Mouse (Mus musculus): ENCODE results near the gene Krtap6-5. TPM values are rescaled to one million over a fixed set of nuclear protein-coding genes. Genes with fewer than 3 reads are reported as not detected.

The Krtap6-5 gene
- not detected in 2 replicates for polyA plus RNA-seq (2021; fragmentation: Nextera tagmentation)
- long read RNA-seq, experiment 1: 0 reads
- long read RNA-seq, experiment 2: 0 reads

DNA sequence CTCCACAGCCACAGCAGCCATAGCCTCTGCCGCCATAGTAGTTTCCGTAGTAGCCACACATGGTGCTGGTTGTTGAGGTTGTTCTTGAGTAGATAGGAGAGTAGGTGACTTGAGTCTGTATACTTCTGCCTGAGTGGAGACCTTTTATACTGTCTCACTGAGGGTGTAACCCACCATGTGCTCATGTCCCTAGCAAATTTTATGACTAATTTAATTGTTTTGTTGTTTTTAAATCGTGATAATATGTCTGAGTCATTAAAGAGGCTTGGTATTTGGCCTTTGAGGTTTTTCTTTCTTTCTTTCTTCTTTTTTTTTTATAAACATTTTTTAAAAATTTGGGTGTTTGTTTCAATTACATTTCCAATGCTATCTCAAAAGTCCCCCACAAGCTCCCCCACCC lies at the start of gene Krtap6-5:
Gene Krtap6-5 (minus strand): TSS at position 101 of the 400 bp plus-strand sequence.

DNA sequence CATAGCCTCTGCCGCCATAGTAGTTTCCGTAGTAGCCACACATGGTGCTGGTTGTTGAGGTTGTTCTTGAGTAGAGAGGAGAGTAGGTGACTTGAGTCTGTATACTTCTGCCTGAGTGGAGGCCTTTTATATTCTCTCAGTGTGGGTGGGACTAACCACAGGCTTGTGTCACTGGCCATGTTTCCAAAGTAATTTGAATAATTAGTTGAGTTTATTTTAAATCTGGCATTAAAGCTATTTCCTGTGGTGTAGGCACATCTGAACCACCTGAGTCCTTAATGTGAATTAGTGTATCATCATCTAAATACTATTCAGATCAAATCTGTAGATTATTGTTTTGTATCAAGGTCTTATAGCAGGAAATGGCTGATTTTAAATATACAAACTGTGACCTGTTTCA lies 16.2 kb upstream of the Krtap6-5 start, which contains the start of gene 1110025L11Rik:
Gene 1110025L11Rik (minus strand): TSS at position 101 of the 400 bp plus-strand sequence.

DNA sequence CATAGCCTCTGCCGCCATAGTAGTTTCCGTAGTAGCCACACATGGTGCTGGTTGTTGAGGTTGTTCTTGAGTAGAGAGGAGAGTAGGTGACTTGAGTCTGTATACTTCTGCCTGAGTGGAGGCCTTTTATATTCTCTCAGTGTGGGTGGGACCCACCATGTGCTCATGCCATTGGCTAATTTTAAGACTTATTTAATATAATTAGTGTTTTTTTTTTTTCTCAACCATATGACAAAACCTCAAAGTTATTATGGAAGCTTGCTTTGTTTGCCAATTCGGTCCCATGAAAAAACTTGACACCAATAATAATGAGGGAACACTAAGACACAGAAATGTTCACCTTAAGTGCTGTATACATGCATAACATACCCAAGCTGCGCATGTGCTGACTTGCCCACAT lies 6.3 kb downstream of the Krtap6-5 start, which contains the start of gene Gm10228:
Gene Gm10228 (minus strand): TSS at position 101 of the 400 bp plus-strand sequence.

DNA sequence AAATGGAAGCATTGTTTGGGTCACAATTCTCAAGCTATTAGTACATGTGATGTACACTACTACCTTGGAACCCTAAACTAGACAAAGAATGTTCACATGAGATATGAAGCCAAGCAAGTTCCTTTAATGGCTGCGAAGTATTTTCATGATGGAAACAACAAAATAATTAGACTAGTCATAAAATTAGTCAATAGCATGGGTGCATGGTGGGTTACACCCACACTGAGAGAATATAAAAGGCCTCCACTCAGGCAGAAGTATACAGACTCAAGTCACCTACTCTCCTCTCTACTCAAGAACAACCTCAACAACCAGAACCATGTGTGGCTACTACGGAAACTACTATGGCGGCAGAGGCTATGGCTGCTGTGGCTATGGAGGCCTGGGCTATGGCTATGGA lies 16.3 kb downstream of the Krtap6-5 start, which contains the start of gene Krtap6-1:
Gene Krtap6-1 (plus strand): TSS at position 301 of the 400 bp plus-strand sequence.

DNA sequence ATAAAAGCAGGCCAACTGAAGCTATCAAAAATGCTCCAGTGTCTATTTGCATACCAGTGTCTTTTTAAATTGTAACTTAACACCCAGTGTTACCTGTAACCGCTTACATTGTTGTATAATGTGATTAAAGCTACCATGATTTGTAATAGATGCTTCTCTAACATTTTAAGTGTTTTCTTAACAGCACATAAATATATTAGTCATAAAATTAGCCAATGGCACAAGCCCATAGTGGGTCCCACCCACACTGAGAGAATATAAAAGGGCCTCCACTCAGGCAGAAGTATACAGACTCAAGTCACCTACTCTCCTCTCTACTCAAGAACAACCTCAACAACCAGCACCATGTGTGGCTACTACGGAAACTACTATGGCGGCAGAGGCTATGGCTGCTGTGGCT lies 32.7 kb downstream of the Krtap6-5 start, which contains the start of gene Gm10229:
Gene Gm10229 (plus strand): TSS at position 301 of the 400 bp plus-strand sequence.

GRCm38 (mm10) chr16:89010659-89011058 lies 37.0 kb downstream of the Krtap6-5 start, which contains the start of gene Krtap22-2:
TSS of gene Krtap22-2 (minus strand) at chr16:89010759.

Other genes starting within 250 kb of the Krtap6-5 start
- gene Gm20741, start 235.7 kb downstream of the Krtap6-5 start, polyA plus RNA-seq (2021; fragmentation: Nextera tagmentation): not detected in 2 replicates
- gene Krtap15, start 227.7 kb downstream of the Krtap6-5 start, polyA plus RNA-seq (2021; fragmentation: Nextera tagmentation): not detected in 2 replicates
- gene Krtap14, start 221.7 kb downstream of the Krtap6-5 start, polyA plus RNA-seq (2021; fragmentation: Nextera tagmentation): not detected in 2 replicates
- gene Krtap19-1, start 178.5 kb downstream of the Krtap6-5 start, polyA plus RNA-seq (2021; fragmentation: Nextera tagmentation): not detected in 2 replicates
- not detected in 2 replicates for gene Krtap19-2, start 173.6 kb downstream of the Krtap6-5 start, polyA plus RNA-seq (2021; fragmentation: Nextera tagmentation)
- gene Krtap19-3, start 169.8 kb downstream of the Krtap6-5 start, polyA plus RNA-seq (2021; fragmentation: Nextera tagmentation): not detected in 2 replicates
- gene Krtap19-4, start 162.8 kb downstream of the Krtap6-5 start, polyA plus RNA-seq (2021; fragmentation: Nextera tagmentation): not detected in 2 replicates
- not detected in 2 replicates for gene Krtap19-5, start 151.4 kb downstream of the Krtap6-5 start, polyA plus RNA-seq (2021; fragmentation: Nextera tagmentation)
- gene Krtap19-9b, start 115.6 kb downstream of the Krtap6-5 start, polyA plus RNA-seq (2021; fragmentation: Nextera tagmentation): not detected in 2 replicates
- not detected in 2 replicates for gene Krtap16-3, start 85.0 kb downstream of the Krtap6-5 start, polyA plus RNA-seq (2021; fragmentation: Nextera tagmentation)
- gene Krtap22-2, start 37.1 kb downstream of the Krtap6-5 start, polyA plus RNA-seq (2021; fragmentation: Nextera tagmentation): not detected in 2 replicates
- not detected in 2 replicates for gene Gm10229, start 32.6 kb downstream of the Krtap6-5 start, polyA plus RNA-seq (2021; fragmentation: Nextera tagmentation)
- not detected in 2 replicates for gene Krtap6-1, start 16.2 kb downstream of the Krtap6-5 start, polyA plus RNA-seq (2021; fragmentation: Nextera tagmentation)
- gene Gm10228, start 6.4 kb downstream of the Krtap6-5 start, polyA plus RNA-seq (2021; fragmentation: Nextera tagmentation): not detected in 2 replicates
- not detected in 2 replicates for gene 1110025L11Rik, start 16.1 kb upstream of the Krtap6-5 start, polyA plus RNA-seq (2021; fragmentation: Nextera tagmentation)
- not detected in 2 replicates for gene Krtap6-3, start 36.1 kb upstream of the Krtap6-5 start, polyA plus RNA-seq (2021; fragmentation: Nextera tagmentation)
- gene Gm6358, start 93.0 kb upstream of the Krtap6-5 start, polyA plus RNA-seq (2021; fragmentation: Nextera tagmentation): not detected in 2 replicates
- not detected in 2 replicates for gene Gm10061, start 103.2 kb upstream of the Krtap6-5 start, polyA plus RNA-seq (2021; fragmentation: Nextera tagmentation)
- not detected in 2 replicates for gene Gm9789, start 110.1 kb upstream of the Krtap6-5 start, polyA plus RNA-seq (2021; fragmentation: Nextera tagmentation)
- not detected in 2 replicates for gene Gm7735, start 121.6 kb upstream of the Krtap6-5 start, polyA plus RNA-seq (2021; fragmentation: Nextera tagmentation)
- not detected in 2 replicates for gene 1110057P08Rik, start 126.9 kb upstream of the Krtap6-5 start, polyA plus RNA-seq (2021; fragmentation: Nextera tagmentation)
- not detected in 2 replicates for gene Krtap20-2, start 158.0 kb upstream of the Krtap6-5 start, polyA plus RNA-seq (2021; fragmentation: Nextera tagmentation)

Measured in layer of hippocampus, adult 6 months (tissue).